Mouse (Mus musculus) G1E (cell line): Measurements from ENCODE around the gene Glp1r.

Experiments
- CTCF ChIP-seq: IDR thresholded peaks from 2 replicates; pipeline ENCODE4 v1.5.1; 2012; ENCODE audit warnings: low read depth, low read length, inconsistent platforms, mixed read lengths
- GATA1 ChIP-seq: IDR thresholded peaks from 2 replicates; pipeline ENCODE4 v1.6.1; 2012; ENCODE audit warnings: borderline replicate concordance, low read length, inconsistent platforms, mixed read lengths
- GATA2 ChIP-seq: IDR thresholded peaks from 2 replicates; pipeline ENCODE4 v1.6.1; 2012; ENCODE audit warnings: low read depth, low read length, inconsistent platforms, borderline replicate concordance
- POLR2AphosphoS5 ChIP-seq: IDR thresholded peaks from 2 replicates; pipeline ENCODE4 v1.6.1; 2012; ENCODE audit warnings: low read depth, low read length, inconsistent platforms; ENCODE audit not compliant: insufficient replicate concordance
- TAL1 ChIP-seq: conservative IDR thresholded peaks from 2 replicates; pipeline ENCODE4 v1.6.1; 2012; ENCODE audit warnings: low read depth, low read length, inconsistent platforms, mixed read lengths

- no peak for TF ChIP-seq GATA1
- TF ChIP-seq CTCF: no peak
- no peak for TF ChIP-seq TAL1
- TF ChIP-seq POLR2AphosphoS5: no peak
- no peak for TF ChIP-seq GATA2
Observed at GRCm38 (mm10) chr17:30904096-30904495, 2.5 kb downstream of the Glp1r start.
